Mouse (Mus musculus): ENCODE results near the gene Bcl6b. TPM values are rescaled to one million over a fixed set of nuclear protein-coding genes. Genes with fewer than 3 reads are reported as not detected.

The Bcl6b gene
- polyA plus RNA-seq, 1 experiment from 2014 or later, result 5.9 TPM

DNA sequence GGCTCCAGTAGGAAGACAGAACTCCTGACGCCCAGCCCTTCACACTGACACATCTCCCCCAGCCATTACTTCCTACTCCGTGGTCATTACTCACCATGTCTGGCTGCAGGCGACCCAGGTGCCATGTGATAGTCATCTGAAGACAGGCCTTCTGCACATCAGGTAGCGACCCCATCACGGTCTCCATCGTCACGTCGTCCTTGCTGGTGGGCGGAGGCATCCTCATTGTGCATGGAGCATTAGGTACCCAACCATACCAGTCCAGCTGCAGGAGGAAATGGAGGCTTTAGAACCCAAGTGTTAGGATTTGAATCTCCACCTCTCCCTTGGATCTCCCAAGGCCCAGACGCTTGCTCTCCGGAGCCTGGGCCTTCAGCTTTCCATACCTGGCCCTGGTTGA, 13.0 kb upstream of the Bcl6b start:
- H3K27me3 ChIP-seq, result peaks cover 18% of the 10 kb centered on the region
- no peaks in the 10 kb centered on the region for H3K36me3 ChIP-seq (replicated peaks)
- H3K4me1 ChIP-seq, result peaks cover 22% of the 10 kb centered on the region
- no peak overlapping the region for H3K27ac ChIP-seq
- H3K9me3 ChIP-seq, result no peaks in the 10 kb centered on the region
- no peak overlapping the region for H3K4me2 ChIP-seq
- ATAC-seq (ENCODE audit: low FRiP score), result no peak
- no peak overlapping the region for H3K4me3 ChIP-seq (replicated peaks)
- no peak overlapping the region for H3K9ac ChIP-seq
- WGBS, result 72% methylated on average over 11 of the region's 11 CpGs

DNA sequence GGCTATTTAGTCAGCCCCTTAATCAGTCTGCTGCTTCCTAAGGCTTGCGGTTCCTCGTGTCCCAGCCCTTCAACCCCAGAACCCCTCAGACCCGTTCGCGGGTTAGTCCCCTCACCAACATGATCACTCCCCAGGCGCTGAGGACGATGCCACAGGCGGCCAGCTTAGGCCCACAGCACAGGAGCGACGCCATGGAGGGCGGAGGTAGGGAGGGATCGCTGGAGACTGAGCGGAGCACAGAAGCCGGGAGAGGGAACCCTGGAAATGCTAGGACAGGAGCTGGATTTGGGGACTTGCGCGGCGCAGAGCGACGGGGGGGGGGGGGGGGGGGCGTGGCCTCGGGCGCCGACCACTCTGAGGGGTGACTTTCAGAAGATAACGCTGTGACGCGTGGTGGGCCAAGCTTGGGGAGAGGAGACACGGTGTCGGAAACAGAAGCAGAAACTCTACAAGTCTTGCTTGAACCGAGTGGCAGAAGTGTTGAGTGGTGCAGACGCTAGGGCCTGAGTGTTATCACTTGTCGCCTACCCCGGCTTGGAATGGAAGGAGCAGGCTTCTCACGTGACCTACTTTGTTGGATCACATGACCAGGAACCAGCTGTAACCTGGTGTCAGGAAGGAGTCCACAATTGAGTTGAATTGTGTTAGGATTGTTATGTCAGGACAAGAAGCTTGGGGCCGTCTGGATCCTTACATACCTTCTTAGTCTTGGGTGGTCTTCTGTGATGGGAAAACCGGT, 10.1 kb upstream of the Bcl6b start, which contains the start of the genes Gm21988 and Rnasek:
TSS of gene Gm21988 (minus strand) at position 290 of the 739 bp plus-strand sequence.
TSS of gene Rnasek (minus strand) at position 302 of the 739 bp plus-strand sequence.
- Histone ChIP-seq H3K4me2 (peak within 1 kb of the TSS; percentile 98), H3K36me3 (replicated peaks) (peaks cover 13% of the 10 kb centered on the region), H3K27ac (peak within 1 kb of the TSS; percentile 82), H3K9ac (peak within 1 kb of the TSS; percentile 85), H3K4me3 (replicated peaks) (peak within 1 kb of the TSS; percentile 89), H3K27me3 (peaks cover 7% of the 10 kb centered on the region), H3K4me1 (peaks cover 34% of the 10 kb centered on the region), H3K9me3 (no peaks in the 10 kb centered on the region)
- under 1% methylated on average over 31 of the region's 35 CpGs for WGBS
- ATAC-seq (ENCODE audit: low FRiP score), result peak; percentile 62

DNA sequence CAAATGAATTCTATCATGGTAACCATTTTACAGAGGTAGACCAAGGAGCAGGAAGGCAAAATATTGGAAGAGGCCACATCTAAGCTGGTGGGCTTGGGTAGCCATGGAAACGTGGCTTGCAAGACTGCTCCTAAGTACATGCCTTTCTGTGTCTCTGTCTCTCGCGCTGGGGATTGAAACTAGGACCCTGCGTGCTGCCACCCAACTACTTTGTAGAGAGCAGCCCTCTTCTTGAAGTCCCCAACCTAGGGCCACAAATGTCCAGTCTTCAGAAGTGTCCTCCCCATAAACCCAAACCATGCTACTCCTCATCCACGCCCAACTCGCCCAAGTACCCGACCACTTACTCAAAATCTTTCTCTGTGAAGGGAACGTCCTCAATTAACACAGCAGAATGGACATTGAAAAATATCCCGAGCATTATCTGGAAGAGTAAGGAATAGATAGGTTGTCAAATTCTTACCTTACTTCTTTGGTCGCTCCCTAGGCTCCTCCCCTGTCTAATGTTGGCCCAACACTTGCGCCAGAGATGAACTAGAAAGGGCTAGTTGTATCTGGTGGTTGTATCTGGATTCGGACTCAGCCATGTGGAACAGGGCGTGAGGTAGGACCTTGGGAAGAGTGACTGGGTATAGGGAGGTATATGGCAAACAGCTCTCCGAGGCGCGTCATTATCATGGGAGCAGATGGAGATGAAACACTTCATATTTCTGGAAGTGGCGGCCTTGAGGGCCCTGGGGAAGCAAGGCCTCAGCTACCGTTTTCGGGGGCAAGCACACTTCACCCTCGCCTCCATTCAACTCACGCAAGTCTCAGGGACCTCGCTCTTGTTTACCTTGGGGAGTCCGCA, 9.2 kb upstream of the Bcl6b start:
- Histone ChIP-seq H3K4me3 (replicated peaks) (peak overlapping the region; percentile 89), H3K27me3 (0 out of 2 replicates have a peak, but pooled peaks cover under 1% of the 10 kb centered on the region), H3K27ac (peak overlapping the region; percentile 94), H3K9me3 (no peaks in the 10 kb centered on the region), H3K9ac (peak overlapping the region; percentile 85), H3K4me1 (peaks cover 34% of the 10 kb centered on the region), H3K36me3 (replicated peaks) (peaks cover 20% of the 10 kb centered on the region), H3K4me2 (peak overlapping the region; percentile 98)
- no peak for ATAC-seq (ENCODE audit: low FRiP score)
- 14% methylated on average over 23 of the region's 23 CpGs for WGBS

DNA sequence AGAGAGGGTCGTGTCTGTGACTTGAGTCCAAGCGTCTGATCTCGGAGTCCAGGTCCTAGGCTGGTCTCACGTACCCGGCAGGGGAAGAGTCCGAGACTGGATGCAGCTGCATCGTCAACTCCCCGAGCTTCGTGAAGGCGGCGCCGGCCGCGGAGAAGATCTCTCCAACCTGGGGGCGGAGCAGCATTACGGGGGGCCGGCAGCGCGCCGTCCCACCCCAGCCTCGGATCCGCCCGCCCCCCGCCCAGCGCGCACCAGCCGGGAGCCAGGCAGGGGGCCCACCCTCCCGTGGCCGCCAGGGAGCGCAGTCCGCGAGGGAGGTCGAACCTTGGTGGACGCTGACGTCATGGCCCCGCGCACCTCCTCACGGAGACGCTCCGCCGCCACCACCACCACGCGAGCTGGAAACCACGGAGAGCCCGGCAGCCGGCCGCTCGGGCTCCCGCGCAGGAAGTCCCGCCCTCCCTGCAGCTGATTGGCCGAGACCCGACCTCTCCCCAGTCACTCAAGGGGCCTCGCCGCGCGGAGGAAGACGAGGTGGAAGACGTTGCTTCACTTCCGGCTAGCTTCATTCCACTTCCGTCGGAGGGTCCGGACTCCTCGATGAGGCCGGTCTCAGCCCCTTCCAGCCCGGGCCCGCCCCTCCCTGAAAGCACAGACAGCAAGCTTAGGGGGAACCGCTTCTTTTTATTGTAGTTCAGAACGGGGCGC, 8.0 kb upstream of the Bcl6b start, which contains the start of gene 0610010K14Rik:
TSS of gene 0610010K14Rik (minus strand) at position 458 of the 711 bp plus-strand sequence.
- peak within 1 kb of the TSS; percentile 98 for H3K4me2 ChIP-seq
- peak; percentile 93 for ATAC-seq (ENCODE audit: low FRiP score)
- H3K27me3 ChIP-seq, result no peaks in the 10 kb centered on the region
- WGBS, result under 1% methylated on average over 67 of the region's 70 CpGs
- no peaks in the 10 kb centered on the region for H3K9me3 ChIP-seq
- peak within 1 kb of the TSS; percentile 94 for H3K27ac ChIP-seq
- H3K4me3 ChIP-seq (replicated peaks), result peak within 1 kb of the TSS; percentile 89
- peaks cover 20% of the 10 kb centered on the region for H3K36me3 ChIP-seq (replicated peaks)
- H3K9ac ChIP-seq, result peak within 1 kb of the TSS; percentile 85
- peaks cover 41% of the 10 kb centered on the region for H3K4me1 ChIP-seq

DNA sequence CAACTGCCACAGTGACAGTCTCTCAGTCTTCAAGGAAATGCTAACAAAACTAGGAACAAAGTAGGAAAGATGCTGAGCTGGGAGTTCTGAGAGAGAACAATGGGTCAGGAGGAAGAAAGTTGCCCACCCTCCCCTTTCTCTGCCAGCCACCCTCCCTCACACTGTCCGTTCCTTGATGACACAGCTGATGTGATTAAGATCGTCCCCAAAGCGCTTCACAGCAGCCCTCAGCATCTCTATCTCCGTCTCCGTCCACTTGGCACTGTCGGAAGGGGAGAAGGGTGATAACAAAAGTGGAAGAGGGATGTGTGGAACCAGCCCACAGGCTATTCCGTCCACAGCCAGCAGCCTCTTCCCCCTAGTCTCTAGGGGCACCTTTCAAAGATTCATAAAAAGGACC, 7.1 kb upstream of the Bcl6b start:
- ATAC-seq (ENCODE audit: low FRiP score), result no peak
- Histone ChIP-seq H3K9me3 (no peaks in the 10 kb centered on the region), H3K36me3 (replicated peaks) (peaks cover 20% of the 10 kb centered on the region), H3K4me2 (peak overlapping the region; percentile 98), H3K9ac (peak overlapping the region; percentile 85), H3K27me3 (peaks cover 5% of the 10 kb centered on the region; the same call in 1 of the 2 replicates), H3K4me1 (peaks cover 46% of the 10 kb centered on the region), H3K4me3 (replicated peaks) (peak overlapping the region; percentile 89), H3K27ac (peak overlapping the region; percentile 94; the same call in 1 of the 2 replicates)
- WGBS, result 40% methylated on average over 7 of the region's 7 CpGs

DNA sequence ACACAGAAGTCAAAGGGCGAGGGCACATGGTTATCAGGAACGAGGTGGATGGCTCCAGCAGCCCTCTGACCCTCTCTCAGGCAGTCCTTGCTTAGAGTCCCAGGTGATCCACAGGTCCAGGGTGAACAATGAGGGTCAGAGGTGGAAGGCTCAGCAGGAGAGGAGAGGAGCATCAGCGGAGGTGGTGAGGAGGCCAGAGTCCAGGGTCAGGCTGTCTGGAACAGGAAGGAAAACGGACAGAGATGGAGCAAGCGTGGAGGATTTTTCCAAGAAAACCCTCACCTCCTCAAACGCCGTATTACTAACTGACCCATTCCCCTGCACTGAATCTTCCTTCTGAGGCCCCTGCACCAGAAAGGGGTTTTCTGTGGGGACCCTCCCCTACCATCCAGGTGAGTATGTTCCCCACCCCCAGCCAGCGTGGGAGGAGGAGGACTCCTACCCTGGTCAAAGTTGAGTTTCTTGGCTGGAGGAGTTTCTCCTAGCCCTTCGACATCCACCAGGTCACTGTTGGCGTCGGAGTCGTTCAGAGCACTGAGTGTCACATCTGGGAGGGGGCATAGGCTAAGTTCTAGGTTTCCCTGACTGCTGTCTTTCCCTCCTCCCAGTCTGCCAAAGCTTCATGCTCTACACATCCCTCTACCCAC, 5.8 kb upstream of the Bcl6b start:
- WGBS, result 93% methylated on average over 12 of the region's 12 CpGs
- H3K27ac ChIP-seq, result no peak overlapping the region
- H3K4me3 ChIP-seq (replicated peaks), result no peak overlapping the region
- no peak overlapping the region for H3K9ac ChIP-seq
- H3K4me1 ChIP-seq, result peaks cover 43% of the 10 kb centered on the region
- no peak for ATAC-seq (ENCODE audit: low FRiP score)
- H3K9me3 ChIP-seq, result no peaks in the 10 kb centered on the region
- H3K4me2 ChIP-seq, result no peak overlapping the region
- peaks cover 12% of the 10 kb centered on the region for H3K27me3 ChIP-seq
- peaks cover 20% of the 10 kb centered on the region for H3K36me3 ChIP-seq (replicated peaks)

DNA sequence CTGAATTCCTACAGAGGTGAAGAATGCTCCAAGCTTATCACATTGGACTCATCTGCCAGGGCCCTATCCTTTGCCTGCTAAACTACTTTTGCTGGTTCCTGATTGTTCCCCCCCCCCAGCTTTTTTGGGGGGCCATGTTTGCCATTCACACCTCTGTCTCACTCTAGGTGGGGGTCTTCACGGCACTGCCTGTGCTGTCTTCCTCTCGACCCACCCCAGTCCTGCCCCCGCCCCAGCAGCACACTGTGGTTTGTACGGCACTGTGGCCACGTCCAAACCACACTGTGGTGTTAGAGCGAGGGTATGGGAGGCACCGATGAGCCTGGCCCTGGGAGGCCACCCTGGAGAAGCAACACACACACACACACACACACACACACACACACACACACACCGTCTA, 4.9 kb upstream of the Bcl6b start:
- no peak overlapping the region for H3K4me3 ChIP-seq (replicated peaks)
- peaks cover 48% of the 10 kb centered on the region for H3K4me1 ChIP-seq
- no peak overlapping the region for H3K9ac ChIP-seq
- H3K4me2 ChIP-seq, result no peak overlapping the region
- WGBS, result 85% methylated on average over 8 of the region's 8 CpGs
- no peaks in the 10 kb centered on the region for H3K9me3 ChIP-seq
- no peak for ATAC-seq (ENCODE audit: low FRiP score)
- H3K36me3 ChIP-seq (replicated peaks), result peaks cover 20% of the 10 kb centered on the region
- no peak overlapping the region for H3K27ac ChIP-seq
- H3K27me3 ChIP-seq, result peaks cover 21% of the 10 kb centered on the region

DNA sequence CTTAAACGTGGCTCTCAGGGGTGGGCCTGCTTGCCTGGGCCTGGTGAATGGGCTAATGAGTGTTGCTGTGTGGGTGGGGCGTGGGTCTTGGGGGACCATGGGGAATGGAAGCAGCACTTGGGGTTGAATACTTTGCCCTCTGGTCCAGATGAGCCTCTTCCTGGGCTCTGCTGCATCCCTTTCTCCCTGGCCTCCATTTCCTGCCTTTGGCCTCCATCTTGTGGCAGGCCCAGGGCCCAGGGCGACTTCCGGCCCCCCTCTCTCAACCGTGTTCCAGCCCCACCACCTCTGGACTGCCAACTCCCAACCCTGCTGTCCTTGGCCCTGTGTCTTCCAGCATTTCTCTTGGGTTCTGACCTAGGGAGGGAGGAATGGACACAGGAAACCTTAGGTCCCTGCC, 4.4 kb upstream of the Bcl6b start:
- Histone ChIP-seq H3K9me3 (no peaks in the 10 kb centered on the region), H3K4me1 (peaks cover 50% of the 10 kb centered on the region), H3K4me3 (replicated peaks) (no peak overlapping the region), H3K27me3 (peaks cover 26% of the 10 kb centered on the region), H3K27ac (no peak overlapping the region), H3K4me2 (no peak overlapping the region), H3K9ac (no peak overlapping the region), H3K36me3 (replicated peaks) (peaks cover 20% of the 10 kb centered on the region)
- WGBS, result 66% methylated on average over 5 of the region's 5 CpGs
- ATAC-seq (ENCODE audit: low FRiP score), result no peak

DNA sequence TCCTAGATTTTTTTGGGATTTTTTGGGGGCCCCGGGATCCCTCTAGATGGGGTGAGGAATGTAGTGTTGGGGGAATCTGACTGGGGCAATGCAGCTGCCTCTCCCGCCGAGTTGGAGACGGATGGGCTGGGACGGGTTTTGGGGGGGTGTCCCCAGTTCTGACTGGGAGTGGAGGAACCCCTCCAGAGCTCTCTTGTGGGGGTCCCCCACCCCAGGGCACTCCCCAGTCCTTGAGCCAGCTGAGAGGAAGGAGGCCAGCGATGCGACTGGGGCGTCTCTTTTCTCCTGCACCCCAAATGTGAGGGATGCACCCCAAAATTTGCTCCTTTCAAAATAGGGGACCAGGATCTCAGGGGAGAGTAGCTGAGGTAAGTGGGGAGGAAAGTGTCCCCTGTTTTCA, 3.4 kb upstream of the Bcl6b start:
- H3K27ac ChIP-seq, result no peak overlapping the region
- peak overlapping the region; percentile 59 for H3K9ac ChIP-seq
- H3K36me3 ChIP-seq (replicated peaks), result peaks cover 20% of the 10 kb centered on the region
- H3K27me3 ChIP-seq, result peaks cover 36% of the 10 kb centered on the region
- H3K4me3 ChIP-seq (replicated peaks), result no peak overlapping the region
- no peaks in the 10 kb centered on the region for H3K9me3 ChIP-seq
- H3K4me1 ChIP-seq, result peaks cover 47% of the 10 kb centered on the region
- H3K4me2 ChIP-seq, result peak overlapping the region; percentile 55
- no peak for ATAC-seq (ENCODE audit: low FRiP score)
- WGBS, result 40% methylated on average over 8 of the region's 8 CpGs

DNA sequence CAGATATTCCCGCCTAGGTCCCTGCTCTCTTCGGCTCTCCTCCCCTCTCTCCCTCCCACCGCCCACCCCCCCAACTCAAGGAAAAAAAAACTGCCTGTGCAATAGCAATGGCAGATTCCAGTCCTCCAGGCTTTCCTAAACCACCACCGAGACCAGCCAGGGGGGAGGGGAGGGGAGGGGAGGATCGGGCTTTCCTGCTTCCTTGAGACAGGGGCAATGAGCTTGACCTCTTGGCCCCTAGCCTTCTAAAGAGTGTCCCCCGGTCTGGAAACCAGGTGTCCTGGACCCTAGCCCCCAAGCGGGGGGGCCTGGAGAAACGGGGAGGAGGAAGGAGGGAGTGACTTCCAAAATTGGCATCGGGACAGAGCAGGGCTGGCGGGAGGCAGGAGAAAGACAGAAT, 2.9 kb upstream of the Bcl6b start:
- Histone ChIP-seq H3K36me3 (replicated peaks) (peaks cover 20% of the 10 kb centered on the region), H3K4me3 (replicated peaks) (peak overlapping the region; percentile 32), H3K4me2 (peak overlapping the region; percentile 55), H3K9ac (peak overlapping the region; percentile 59), H3K9me3 (no peaks in the 10 kb centered on the region), H3K27ac (no peak overlapping the region), H3K4me1 (peaks cover 47% of the 10 kb centered on the region), H3K27me3 (peaks cover 41% of the 10 kb centered on the region)
- no peak for ATAC-seq (ENCODE audit: low FRiP score)
- WGBS, result 10% methylated on average over 7 of the region's 10 CpGs

DNA sequence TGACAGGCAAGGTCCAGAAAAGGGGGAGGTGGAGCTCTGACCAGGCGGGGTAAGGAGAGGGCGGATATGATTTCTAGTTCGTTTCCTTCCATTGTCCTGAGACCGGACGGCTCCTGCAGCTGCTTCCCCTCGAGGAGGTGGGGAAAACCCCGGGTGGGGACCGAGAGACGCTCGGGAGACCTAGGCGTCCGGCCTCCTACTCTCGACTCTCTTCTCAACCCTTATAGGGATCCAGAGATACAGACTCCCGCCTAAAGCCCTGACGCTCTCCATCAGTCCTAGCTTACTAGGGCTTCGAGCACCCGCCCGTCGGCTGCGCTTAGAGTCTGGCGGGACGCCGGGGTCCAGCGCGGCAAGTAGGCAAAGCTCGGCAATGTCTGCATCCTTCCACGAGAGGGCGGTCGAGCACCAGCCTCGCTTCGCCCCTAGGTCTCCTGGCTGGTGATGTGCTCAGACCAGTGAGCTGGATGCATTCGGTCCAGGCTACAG, 685 bp upstream of the Bcl6b start:
- Histone ChIP-seq H3K4me1 (peaks cover 49% of the 10 kb centered on the region), H3K27me3 (peaks cover 63% of the 10 kb centered on the region), H3K36me3 (replicated peaks) (peaks cover 13% of the 10 kb centered on the region), H3K9me3 (no peaks in the 10 kb centered on the region), H3K4me3 (replicated peaks) (peak overlapping the region; percentile 29), H3K27ac (no peak overlapping the region), H3K9ac (no peak overlapping the region), H3K4me2 (peak overlapping the region; percentile 47)
- WGBS, result 1% methylated on average over 32 of the region's 32 CpGs
- peak; percentile 54 for ATAC-seq (ENCODE audit: low FRiP score)
